Mouse (Mus musculus) layer of hippocampus, adult 9-10 months (tissue): ENCODE results near the gene Grrp1.
"Not testable (repeated sequence)": the region's sequence is repeated elsewhere in the genome, so short reads cannot be mapped to it uniquely, and the experiment has no call there.

Source experiments
- DNase-seq: peaks from one replicate; pipeline ENCODE4 v3.0.0; 2022; ENCODE audit warnings: low spot score

The Grrp1 gene

DNA sequence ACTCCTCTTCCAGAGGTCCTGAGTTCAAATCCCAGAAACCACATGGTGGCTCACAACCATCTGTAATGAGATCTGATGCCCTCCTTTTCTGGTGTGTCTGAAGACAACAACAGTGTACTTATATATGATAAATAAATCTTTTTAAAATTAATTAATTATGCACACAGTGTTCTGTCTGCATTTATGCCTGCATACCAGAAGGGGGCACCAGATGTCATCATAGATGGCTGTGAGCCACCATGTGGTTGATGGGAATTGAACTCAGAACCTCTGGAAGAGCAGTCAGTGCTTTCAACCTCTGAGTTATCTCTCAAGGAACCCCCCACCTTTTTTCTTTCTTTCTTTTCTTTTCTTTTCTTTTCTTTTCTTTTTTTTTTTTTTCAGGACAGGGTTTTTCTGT is 15.7 kb upstream of the Grrp1 start:
- not testable (repeated sequence) for DNase-seq

DNA sequence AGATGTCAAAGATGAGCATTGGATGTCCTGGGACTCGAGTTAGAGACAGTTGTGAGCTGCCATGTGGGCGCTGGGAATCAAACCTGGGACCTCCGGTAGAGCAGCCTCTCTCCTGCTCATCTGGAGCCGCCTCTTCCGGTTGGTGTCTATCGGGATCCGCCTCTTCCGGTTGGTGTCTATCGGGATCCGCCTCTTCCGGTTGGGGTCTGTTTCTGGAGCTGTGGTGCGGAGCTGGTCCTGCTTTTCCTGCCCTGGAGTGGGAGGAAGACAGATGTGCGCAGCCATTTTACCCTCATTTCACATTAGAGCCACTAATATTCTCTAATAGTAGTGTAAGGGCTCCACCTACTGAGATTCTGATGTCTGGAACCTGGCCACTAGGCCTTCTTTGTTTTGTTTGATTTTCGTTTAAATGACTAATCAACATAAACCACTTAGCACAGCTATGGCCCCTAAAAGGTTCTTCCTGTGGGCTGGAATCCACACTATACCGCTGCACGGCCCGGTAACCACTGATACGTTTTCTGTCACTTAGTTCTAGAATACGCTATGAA is 14.3 kb upstream of the Grrp1 start:
- no peak for DNase-seq

DNA sequence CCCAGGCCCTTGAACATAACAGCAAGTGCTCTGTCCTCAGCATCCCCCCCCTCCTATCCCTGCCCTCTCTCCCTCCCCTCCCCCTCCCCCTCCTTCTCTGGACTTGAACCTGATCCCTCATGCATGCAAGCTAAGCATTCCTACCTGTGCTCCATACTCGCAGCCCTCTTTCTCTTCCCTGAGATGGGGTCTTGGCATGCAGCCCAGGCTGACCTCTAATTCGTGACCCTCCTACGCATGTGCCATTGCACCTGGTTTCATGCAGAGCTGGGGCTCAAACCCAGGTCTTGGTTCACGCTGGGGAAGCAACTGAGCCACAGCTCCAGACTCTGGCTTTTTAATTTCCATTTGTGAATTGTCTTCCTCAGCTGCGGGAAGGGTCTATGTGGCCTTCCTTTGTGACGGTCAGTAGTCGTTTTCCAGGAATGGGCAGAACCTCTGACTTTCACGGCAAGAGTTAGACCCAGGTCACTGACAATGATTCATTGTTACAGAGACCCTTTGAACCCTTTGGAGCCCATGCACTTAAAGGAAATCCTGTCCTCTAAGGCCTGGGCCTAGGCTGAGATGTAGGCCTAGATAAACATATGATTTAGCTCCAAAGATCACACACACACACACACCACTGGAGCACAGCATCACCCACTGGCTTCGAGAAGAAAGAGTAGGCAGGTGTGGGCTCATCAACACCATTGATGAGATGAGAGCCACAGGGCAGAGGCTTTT is 12.1 kb upstream of the Grrp1 start:
- no peak for DNase-seq

DNA sequence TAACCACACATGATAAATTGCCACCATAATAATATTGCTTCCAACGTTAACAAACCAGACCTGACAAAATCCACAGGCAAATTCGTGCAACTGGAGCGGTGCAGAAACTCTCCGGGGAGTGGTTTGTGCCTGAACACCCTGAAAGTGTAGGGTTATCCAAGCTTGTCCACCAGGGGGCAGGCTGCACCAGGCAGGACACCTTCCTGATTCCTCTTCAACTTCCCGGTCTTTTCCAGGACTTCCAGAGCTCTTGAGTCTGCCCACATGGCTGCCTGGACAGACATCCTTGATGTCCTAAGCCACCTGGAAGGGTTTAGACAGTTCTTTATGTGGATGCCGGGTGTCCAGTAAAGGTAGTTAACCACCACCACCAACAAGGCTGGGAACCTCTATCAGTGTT is 9.3 kb upstream of the Grrp1 start:
- no peak for DNase-seq

DNA sequence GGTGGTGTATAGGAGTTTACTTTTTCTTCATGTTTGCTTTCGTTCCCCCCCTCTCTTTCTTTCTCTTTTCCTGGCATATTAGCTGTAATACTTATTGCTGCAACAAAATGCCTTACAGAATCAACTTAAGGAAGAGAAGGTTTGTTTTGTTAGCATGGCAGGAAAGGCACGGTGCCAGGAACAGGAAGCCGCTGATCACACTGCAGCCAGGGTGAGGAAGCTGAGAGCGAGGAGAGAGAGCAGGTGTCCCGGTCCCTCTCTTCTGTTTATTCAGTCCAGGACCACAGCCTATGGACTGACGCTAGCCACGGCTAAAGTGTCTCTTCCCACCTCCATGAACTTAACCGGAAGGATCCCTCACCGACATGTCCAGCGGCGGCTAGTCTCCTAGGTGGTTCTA is 4.4 kb upstream of the Grrp1 start:
- no peak for DNase-seq

DNA sequence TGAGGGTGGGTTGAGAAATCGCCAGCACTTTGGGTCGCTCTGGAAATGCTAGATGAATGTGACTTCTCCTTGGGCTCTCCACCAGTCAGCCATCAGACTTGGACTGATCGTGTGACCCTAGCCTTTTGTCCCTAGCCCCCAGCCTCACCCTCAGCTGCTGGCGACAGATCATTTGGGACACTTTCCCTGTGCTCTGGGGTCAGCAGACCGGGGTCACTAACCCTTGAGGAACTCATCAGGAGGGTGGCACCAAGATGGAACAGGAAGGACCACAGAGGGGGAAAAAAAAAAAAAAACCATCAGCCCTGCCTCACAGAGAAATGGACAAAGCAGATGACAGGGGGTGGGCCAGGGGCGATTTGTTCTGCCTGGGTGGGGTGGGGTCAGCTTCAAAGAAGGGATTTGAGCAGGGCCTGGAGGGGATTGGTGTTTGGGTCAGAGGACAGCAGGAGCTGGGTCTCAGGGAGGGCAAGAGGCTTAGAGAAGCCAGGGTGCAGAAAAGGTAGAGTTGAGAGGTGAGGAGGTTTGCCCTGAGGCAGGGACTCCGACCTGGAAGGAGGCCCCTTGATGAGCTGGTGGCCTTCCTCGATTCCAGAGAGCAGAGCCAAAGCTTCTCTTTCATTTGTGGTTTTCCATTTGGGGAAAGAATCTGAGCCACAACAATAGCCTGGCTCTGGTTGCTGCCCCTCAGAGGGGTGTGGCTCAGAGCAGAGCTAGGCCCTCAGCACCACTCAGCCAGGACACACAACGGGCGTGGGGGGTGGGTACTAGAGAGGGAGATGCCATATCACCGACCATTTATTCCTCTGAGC is 3.5 kb upstream of the Grrp1 start:
- no peak for DNase-seq

DNA sequence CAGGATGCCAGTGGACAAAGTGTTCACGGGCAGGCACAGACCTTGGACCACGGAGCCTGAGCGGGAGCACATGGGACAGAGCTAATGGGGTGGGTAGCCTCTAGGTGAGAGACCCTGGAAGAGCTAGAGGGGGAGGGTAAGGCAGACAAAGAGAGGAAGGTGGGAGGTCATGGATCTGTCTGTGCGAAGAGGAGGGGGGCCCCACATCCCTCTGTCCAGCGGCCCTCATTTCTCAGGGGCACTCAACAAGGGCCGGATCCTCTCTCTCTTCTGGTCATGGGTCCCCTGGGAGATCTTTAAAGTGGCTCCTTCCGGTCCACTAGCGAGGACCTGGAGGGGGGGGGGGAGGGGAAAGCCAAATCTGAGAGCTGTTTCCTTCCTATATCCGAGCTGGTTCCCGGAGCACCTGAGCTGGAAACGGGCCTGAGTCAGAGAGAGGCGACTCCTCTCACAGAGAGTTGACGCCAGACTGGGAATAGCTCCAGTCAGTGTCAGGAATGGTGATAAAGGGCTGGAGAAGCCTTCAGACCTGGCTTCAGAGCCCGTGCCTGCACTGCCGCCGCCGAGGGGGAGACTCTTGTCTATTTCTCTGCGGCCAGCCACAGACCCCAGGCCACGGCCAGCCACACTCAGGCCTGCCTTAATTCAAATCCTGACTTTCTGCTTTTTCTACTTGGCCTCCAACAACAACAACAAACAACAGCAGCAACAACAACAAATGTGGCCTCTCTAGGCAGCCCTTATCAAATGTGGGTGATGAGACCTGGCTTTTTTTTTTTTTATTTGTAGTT is 2.7 kb upstream of the Grrp1 start:
- no peak for DNase-seq

DNA sequence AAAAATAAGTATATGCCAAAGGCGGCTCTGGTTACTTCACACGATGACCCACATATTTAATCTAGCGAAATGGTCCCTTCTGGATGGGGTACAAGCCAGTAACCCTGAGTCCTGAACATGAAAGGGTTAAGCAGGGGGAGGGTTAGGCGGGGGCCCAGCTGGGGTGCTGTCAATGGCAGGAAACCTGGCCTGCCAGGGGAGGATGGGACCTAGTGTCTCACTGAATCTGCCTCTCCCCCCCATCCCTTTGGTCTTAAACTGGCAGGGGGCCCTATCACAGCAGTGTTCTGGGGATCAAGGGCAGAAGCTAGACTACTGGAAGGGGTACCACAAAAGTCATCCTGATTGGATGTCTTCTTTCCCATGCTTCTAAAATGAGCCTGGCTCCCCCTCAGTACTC is 1.9 kb upstream of the Grrp1 start:
- no peak for DNase-seq

DNA sequence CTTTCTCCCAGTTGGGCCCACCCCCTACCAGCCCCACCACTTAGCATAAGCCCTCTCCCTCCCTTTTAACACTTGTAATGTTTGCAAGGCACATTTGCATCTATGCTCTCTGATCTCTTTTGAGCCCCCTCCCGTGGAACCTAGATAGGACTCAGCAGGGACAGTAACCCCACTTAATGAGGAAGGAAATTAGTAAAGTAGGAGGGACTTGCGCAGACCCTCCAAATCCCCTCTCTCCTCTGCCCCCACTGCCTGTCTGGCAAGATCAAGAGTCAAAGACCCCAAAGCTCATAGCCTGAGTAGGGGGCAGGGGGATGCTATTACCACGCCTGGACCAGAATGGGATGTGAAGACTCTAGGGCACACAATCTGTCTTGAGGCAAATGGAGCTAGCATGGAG is 929 bp upstream of the Grrp1 start:
- DNase-seq = no peak

DNA sequence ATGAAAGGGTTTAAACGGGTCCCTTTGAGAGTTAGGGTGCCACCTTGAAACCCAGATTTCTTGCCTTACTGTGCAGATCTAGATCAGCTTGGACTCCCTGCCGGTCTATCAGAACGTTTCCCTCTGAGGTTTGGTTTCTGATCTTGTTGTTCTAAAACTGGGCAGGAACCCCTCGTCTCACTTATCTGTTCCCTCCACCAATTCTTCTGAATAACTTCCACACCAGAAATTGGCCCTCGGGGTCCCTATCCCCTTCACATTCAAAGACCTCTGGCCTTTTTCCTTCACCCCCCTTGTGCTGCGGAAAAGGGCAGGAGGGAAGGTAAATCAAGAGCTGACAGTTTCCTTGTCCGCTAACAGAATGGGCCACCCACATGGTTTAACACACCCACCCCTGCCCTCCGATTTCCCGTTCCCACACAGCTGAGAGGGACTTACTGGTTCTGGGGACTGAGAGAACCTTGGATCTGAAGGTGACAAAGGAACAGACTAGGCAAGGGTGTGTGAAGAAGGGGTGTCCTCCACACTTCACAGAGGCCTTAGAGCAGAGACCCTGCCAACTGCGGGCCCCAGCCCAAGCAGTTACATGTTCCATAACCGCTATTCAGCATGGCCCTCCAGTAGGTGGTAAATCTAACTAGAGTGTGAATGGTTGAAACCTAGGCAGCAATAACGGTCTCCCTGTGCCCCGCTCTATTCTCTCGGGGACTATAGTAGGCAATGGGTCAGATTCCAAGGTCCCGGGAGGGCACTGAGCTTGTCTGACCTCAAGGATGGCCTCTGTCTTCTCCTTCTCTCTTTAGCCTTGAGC is 790 bp downstream of the Grrp1 start:
- DNase-seq = no peak

DNA sequence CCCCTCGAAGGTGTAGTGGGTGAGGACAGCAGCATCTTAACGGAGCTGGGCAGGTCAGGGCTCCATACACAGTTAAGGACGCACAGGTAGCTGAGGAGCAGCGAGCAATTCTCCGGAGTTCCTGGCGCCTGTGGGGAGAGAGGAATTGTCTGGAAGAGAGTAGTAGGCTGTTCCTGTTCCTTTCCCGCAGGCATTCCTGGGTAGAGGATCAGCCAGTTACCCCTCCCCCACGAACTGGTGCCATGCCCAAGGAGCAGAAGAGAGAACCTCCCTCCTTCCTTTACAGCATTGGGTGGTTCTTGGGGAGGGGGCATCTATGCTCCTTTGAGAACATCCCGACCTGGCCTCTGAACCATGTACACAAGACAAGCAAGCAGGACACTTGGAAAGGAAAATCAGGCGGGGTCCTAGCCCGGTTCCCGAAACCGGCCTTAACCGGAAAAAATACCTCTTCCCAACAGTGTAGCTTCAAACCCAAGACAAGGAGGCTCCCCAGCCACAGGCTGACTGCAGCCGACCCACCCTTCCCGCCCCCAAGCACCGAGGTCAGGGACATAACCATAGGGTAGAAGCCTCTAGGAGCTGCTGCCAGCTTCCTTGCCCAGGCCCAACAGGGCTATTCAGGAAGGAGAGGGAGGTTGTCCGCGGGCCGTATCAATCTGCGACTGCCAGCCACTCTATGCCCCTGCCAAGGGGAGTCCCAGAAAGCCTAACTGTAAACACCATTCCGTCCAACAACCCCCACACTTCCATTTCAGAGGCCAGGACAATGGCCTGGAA is 1.6 kb downstream of the Grrp1 start:
- no peak for DNase-seq

DNA sequence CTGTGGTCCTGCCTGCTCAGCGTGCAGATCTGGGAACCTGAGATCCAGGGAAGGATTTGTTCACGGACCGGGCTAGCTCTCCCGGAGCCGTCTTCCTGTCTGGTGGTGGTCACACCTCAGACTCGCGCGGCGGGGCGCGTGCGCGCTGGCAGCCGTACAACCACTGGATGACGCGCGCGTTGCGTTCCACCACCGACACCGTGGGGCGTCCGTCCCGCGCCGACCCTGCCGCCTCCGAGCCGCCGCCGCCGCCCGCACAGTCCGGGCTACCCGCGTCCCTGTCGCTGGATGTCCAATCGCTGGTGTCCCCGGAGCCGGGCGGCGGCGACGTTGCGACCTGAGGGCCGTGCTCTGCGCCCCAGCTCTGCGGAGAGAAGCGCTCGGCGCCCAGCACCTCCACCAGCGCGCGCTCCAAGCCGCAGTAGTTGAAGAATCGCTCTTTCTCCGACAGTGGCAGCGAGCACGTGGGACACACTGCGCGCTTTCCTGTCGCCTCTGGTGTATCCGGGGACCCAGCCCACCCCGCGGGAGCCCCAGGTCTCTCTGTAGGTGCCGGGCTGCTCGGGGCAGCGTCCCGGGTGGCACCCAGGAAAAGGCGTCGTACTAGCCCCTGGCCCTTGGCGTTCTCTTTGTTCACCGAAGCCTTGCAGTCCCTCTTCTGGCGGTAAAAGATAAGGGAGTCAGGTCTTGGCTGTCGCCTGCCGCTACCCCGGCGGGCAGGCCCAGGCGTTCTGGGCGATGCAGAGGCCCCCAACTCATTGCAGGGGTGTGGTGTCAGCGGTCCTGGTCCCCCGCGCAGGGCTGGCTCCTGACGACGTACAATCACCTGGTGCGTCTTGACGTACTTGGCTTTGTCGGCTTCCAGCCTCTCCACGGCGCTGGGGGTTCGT is 2.4 kb downstream of the Grrp1 start:
- DNase-seq = no peak

DNA sequence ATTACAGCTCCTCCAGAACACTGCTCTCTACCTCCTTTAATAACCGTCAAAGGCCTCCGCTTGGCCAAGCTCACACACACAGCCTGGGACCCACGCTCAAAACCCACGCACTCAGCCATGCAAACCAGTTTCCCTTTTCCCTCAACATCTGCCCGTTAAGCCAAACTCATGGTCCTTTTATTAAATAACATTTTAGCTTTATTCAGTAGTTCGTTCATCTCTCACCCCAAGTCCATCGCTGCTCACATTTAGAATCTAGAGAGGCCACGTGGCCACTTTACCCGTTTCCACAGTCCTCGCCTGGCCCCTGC is 3.0 kb downstream of the Grrp1 start:
- no peak for DNase-seq

DNA sequence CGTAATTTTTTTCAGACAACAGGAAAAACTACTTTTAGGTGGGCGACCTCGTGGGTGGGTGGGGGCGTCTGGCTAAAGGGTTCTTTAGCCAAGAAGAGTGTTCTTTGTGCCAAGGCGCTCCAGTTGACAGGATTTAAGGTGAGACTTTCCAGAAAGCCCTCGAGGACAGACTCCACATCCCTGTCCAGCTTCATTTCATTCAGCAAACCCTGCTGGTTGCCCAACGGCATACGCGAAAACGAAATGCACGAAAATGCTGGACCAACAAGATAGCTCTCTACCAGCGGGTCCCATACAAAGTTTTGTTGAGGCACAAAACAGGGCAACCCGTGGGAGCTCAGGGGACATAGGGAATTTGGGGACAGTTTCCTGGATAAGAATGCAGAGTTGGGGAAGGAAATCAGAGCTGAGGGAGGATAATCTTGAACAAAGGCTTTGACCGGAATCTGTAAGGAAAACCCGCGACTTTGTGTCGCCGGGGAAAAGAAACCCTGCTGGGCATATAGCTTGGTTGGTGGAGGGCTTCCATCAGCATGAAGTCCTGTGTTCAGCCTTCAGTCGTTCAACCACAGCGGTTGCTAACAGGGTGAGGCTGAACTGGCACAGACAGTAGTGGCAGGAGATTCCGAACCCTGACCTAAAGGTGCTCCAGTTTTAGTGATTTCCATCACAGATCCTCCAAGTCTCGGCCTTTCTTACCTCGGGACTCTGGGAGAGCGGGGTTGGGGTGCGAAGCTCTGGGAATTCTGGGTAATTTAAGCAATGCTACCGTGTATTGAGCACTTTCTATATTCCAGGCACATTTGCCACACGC is 3.6 kb downstream of the Grrp1 start:
- no peak for DNase-seq

DNA sequence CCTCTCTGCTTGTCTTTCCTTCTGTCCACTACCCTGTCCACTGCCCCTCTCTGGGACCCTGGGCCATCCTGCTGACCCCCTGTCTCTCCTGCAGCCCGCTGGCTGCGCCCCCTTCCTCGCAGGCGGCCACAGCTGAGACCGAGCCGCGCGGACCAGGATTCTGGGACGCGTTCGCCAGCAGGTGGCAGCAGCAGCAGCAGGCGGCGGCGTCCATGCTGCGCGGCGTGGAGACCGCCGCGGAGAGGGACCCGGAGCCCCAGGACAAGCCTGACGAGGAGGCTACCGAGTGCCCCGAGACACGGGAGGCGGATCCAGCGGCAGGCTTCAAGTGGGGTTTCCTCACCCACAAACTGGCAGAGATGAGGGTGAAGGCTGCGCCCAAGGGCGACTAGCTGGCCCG is 4.3 kb downstream of the Grrp1 start:
- DNase-seq = no peak

DNA sequence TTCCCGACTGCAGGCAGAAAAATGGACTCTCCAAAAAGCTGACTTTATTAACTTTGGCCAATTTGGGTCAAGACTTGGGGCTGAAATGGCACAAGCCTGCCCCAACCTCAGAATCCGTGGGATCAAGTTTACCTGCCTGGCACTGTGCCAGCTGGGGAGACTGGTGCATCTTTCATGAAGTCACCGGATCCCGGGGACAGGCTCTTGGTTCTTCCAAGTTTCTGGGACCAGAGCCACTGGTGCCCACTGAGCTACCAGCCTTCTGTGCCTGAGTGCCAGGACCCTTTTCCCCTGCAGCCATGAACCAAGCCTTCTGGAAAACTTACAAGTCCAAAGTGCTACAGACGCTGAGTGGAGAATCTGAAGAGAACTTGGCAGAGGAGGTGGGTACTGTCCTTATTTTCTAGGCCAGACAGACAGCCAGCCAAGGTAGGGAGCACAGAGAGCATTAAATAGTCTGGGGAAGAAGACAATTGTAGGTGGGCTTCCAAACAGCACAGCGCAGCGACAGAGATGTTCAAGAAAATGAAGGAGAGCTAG is 7.1 kb downstream of the Grrp1 start, which contains the start of gene Gm30191:
Gm30191 (plus strand) TSS at position 217 of the 540 bp plus-strand sequence.
- no peak for DNase-seq

DNA sequence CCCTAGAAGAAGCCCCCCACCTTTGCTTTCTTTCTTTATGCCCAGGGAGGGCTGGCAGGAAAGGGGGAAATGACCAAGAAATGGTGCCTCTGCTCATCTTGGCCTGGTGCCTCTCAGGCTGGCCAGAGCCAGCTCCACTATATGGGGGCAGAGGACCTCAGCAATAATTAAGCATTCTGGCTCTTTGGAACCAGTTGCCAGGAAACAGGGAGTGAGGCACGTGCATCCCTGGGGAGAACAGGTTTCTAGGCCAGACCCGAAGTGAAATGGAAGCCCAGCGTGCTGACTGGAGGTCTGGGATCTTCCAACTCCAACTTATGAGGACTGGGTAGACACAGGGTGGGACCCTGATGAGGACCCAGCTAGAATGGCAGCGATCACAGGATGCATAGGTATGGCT is 7.7 kb downstream of the Grrp1 start:
- DNase-seq = no peak

DNA sequence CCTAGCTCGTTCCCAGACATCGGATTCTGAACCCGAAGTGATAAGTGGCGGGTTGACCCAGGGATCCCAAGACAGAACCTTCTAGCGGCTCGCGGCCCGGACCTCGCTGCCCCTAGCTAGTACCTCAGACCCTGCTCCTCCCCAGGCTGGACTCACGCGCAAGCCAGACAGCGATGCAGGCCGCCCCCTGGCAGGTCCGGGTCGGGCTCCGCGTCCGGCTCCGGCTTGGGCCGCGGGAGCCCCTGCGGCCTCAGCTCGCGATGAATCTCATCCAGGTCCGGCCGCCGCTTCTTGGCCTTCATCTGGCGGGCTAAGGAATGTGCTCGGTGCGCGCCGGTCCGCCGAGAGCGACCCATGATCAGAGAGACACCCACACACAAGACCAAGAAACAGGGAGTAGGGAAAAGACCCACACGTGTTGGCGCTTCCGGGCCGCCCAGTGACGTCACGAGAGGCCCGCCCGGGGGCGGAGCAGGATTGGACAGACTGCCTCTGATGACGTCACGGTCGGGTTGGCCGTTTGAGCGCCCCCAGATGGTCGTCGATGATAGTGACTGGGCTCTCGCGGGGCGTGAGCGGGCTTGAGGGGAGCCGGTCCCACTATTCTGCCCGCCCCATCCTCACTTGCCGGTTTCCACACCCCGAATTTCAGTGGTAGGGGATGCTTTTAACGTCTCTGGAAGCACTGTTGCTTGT is 8.6 kb downstream of the Grrp1 start, which contains the start of gene Zfp593:
Zfp593 (minus strand) TSS at position 445 of the 696 bp plus-strand sequence.
- DNase-seq = peak; percentile 88
